Mouse (Mus musculus) heart, adult 18-20 months (tissue): ENCODE measurements around the gene Inhba. TPM values are rescaled to one million over a fixed set of nuclear protein-coding genes. Genes with fewer than 3 reads are reported as not detected.

Source experiments
- DNase-seq, 2 experiments: peaks; one replicate each; pipeline ENCODE4 v3.0.0; 2021 to 2022; ENCODE audit warnings: mixed read lengths in 1 of 2
- total RNA-seq, 2 experiments: library from RNA; stranded (reverse); gene quantifications; 2 replicates each; pipeline ENCODE4 v1.2.3; 2021

The Inhba gene
- total RNA-seq, 2 experiments from 2014 or later: 1.6 to 1.8 TPM

- DNase-seq: no peak
These were observed 11.7 kb downstream of the Inhba start for GRCm38 (mm10) chr13:16023070-16024039.

GRCm38 (mm10) chr13:16030557-16031057 is 19.0 kb downstream of the Inhba start:
- no peak for DNase-seq

- DNase-seq: no peak
These were observed 20.8 kb downstream of the Inhba start for GRCm38 (mm10) chr13:16032425-16032824.

- no peak for DNase-seq
These were observed 21.4 kb downstream of the Inhba start for GRCm38 (mm10) chr13:16032935-16033592.

GRCm38 (mm10) chr13:16069079-16069478 is 57.4 kb downstream of the Inhba start:
- DNase-seq: no peak

GRCm38 (mm10) chr13:16077276-16077675 is 65.6 kb downstream of the Inhba start:
- no peak for DNase-seq

- no peak for DNase-seq
These were observed 66.6 kb downstream of the Inhba start for GRCm38 (mm10) chr13:16078216-16078731.

GRCm38 (mm10) chr13:16080205-16080604 is 68.6 kb downstream of the Inhba start:
- DNase-seq: peak in 1 of 2 experiments; percentile 6
